Mouse (Mus musculus) B cell, adult 62 days (primary cell): Measurements from ENCODE around the gene Fes. TPM values are rescaled to one million over a fixed set of nuclear protein-coding genes. Genes with fewer than 3 reads are reported as not detected.

Experiments
- total RNA-seq: library from RNA; stranded (reverse); gene quantifications from 4 replicates; pipeline ENCODE4 v1.2.4, GENCODE M21; 2023

Gene Fes
- total RNA-seq: 30.4 to 45.6 TPM (median 39.6 TPM) in 4 replicates

GRCm38 (mm10) chr7:80387633-80388543, at the start of gene Fes:
Gene Fes, minus strand, starts transcription at chr7:80387946.

GRCm38 (mm10) chr7:80405188-80405695, 17.5 kb upstream of the Fes start, which contains the start of gene Furin:
Gene Furin, minus strand, starts transcription at chr7:80405436.

GRCm38 (mm10) chr7:80371041-80371751, 16.6 kb downstream of the Fes start, which contains the start of gene Man2a2:
Gene Man2a2, minus strand, starts transcription at chr7:80371375.

GRCm38 (mm10) chr7:80342858-80343257, 44.9 kb downstream of the Fes start, which contains the start of gene Hddc3:
Gene Hddc3, plus strand, starts transcription at chr7:80343104.

GRCm38 (mm10) chr7:80340793-80341192, 47.0 kb downstream of the Fes start, which contains the start of gene Unc45a:
Gene Unc45a, minus strand, starts transcription at chr7:80341005.

Other genes starting within 250 kb of the Fes start
- 141 to 155 TPM (median 148 TPM) in 4 replicates for gene Sema4b, start 201.1 kb downstream of the Fes start, total RNA-seq
- gene Cib1, start 155.1 kb downstream of the Fes start, total RNA-seq: 86.7 to 111 TPM (median 93.5 TPM) in 4 replicates
- gene Gdpgp1, start 155.1 kb downstream of the Fes start, total RNA-seq: 5.6 to 8.0 TPM (median 6.5 TPM) in 4 replicates
- 1.0 to 3.8 TPM (median 2.1 TPM) in 4 replicates for gene Ttll13, start 141.6 kb downstream of the Fes start, total RNA-seq
- 13.1 to 17.9 TPM (median 17.1 TPM) in 4 replicates for gene Ngrn, start 126.7 kb downstream of the Fes start, total RNA-seq
- gene Vps33b, start 118.3 kb downstream of the Fes start, total RNA-seq: 31.2 to 36.5 TPM (median 34.5 TPM) in 4 replicates
- gene Prc1, start 93.5 kb downstream of the Fes start, total RNA-seq: 4.2 to 7.5 TPM (median 5.5 TPM) in 4 replicates
- gene Rccd1, start 63.5 kb downstream of the Fes start, total RNA-seq: 23.3 to 31.6 TPM (median 27.0 TPM) in 4 replicates
- gene Unc45a, start 46.9 kb downstream of the Fes start, total RNA-seq: 86.9 to 102 TPM (median 94.9 TPM) in 4 replicates
- 13.2 to 21.3 TPM (median 14.8 TPM) in 4 replicates for gene Hddc3, start 44.8 kb downstream of the Fes start, total RNA-seq
- 92.3 to 112 TPM (median 102 TPM) in 4 replicates for gene Man2a2, start 16.6 kb downstream of the Fes start, total RNA-seq
- 56.9 to 70.6 TPM (median 59.0 TPM) in 4 replicates for gene Furin, start 17.5 kb upstream of the Fes start, total RNA-seq
- 14.4 to 18.7 TPM (median 17.4 TPM) in 4 replicates for gene Blm, start 147.2 kb upstream of the Fes start, total RNA-seq